Mouse (Mus musculus): ENCODE data around the gene Fndc9. TPM values are rescaled to one million over a fixed set of nuclear protein-coding genes. Genes with fewer than 3 reads are reported as not detected.

The Fndc9 gene
- polyA plus RNA-seq, 1 experiment from 2014 or later: 1.9 TPM

GRCm38 (mm10) chr11:46223575-46223974 lies 11.8 kb upstream of the Fndc9 start:
- Histone ChIP-seq H3K36me3 (ENCODE audit: control insufficient read depth, insufficient read depth, low read length) (peaks cover 20% of the 10 kb centered on the region; the same call in 1 of the 2 replicates), H3K27me3 (ENCODE audit: control insufficient read depth, insufficient read depth, low read length) (no peaks in the 10 kb centered on the region), H3K4me2 (ENCODE audit: low read depth, low read length) (no peak overlapping the region), H3K27ac (ENCODE audit: low read depth, low read length) (no peak overlapping the region), H3K4me1 (ENCODE audit: control insufficient read depth, insufficient read depth, low read length) (peaks cover 10% of the 10 kb centered on the region), H3K4me3 (ENCODE audit: low read depth, low read length) (no peak overlapping the region), H3K9ac (replicated peaks; ENCODE audit: low read depth, low read length) (no peak overlapping the region), H3K9me3 (ENCODE audit: control insufficient read depth, low read length) (no peaks in the 10 kb centered on the region)
- 88% methylated on average over 2 of the region's 2 CpGs for whole genome bisulfite sequencing
- ATAC-seq (ENCODE audit: low read depth): no peak

DNA sequence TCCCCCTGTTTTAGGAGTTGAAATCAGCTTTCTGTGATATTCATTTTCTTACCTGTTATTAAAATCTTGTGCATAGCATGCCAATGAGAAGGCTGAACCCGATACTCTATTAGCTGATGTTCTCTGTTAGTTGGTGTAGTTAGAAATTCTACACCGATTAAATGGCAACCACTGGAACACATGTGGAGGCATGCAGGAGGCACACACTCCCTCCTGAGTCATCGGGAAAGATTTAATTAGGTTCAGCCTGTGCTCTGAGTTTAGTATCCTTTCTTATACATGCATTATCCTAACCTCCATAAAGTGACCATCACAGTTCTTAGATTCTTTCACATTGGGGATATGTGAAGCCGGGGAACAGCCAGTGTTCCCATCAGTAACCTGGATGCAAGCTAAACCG lies 10.0 kb upstream of the Fndc9 start:
- WGBS: 91% methylated on average over 5 of the region's 5 CpGs
- Histone ChIP-seq H3K4me3 (ENCODE audit: low read depth, low read length) (no peak overlapping the region), H3K4me1 (ENCODE audit: control insufficient read depth, insufficient read depth, low read length) (no peaks in the 10 kb centered on the region), H3K27ac (ENCODE audit: low read depth, low read length) (no peak overlapping the region), H3K27me3 (ENCODE audit: control insufficient read depth, insufficient read depth, low read length) (no peaks in the 10 kb centered on the region), H3K4me2 (ENCODE audit: low read depth, low read length) (no peak overlapping the region), H3K9ac (replicated peaks; ENCODE audit: low read depth, low read length) (no peak overlapping the region), H3K9me3 (ENCODE audit: control insufficient read depth, low read length) (no peaks in the 10 kb centered on the region), H3K36me3 (ENCODE audit: control insufficient read depth, insufficient read depth, low read length) (peaks cover 20% of the 10 kb centered on the region; the same call in 1 of the 2 replicates)
- no peak for ATAC-seq (ENCODE audit: low read depth)

DNA sequence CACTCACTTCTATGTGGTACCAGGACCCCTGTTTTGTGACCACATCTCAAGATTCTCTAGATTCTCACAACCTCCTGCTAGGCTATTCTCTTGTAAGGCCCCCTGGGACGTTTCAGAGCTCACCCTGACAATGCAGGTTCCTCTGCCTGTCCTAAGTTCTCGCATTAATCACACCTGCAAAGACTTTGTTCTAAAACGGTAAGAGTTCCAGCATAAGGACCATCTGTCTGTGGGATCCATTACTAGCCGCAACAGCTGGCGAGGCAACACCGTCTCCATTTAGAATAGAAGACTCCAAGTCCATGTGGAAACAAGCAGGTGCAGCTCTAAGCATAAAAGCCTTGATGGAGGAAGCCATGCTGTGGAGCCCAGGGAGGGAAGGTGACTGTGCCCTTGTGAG lies 5.1 kb upstream of the Fndc9 start:
- Histone ChIP-seq H3K4me1 (ENCODE audit: control insufficient read depth, insufficient read depth, low read length) (no peaks in the 10 kb centered on the region), H3K4me2 (ENCODE audit: low read depth, low read length) (no peak overlapping the region), H3K9me3 (ENCODE audit: control insufficient read depth, low read length) (no peaks in the 10 kb centered on the region), H3K27me3 (ENCODE audit: control insufficient read depth, insufficient read depth, low read length) (no peaks in the 10 kb centered on the region), H3K36me3 (ENCODE audit: control insufficient read depth, insufficient read depth, low read length) (peaks cover 11% of the 10 kb centered on the region; the same call in 1 of the 2 replicates), H3K9ac (replicated peaks; ENCODE audit: low read depth, low read length) (no peak overlapping the region), H3K4me3 (ENCODE audit: low read depth, low read length) (no peak overlapping the region), H3K27ac (ENCODE audit: low read depth, low read length) (no peak overlapping the region)
- no peak for ATAC-seq (ENCODE audit: low read depth)
- 71% methylated on average over 6 of the region's 6 CpGs for WGBS

- Histone ChIP-seq H3K4me2 (ENCODE audit: low read depth, low read length) (no peak overlapping the region), H3K36me3 (ENCODE audit: control insufficient read depth, insufficient read depth, low read length) (peaks cover 18% of the 10 kb centered on the region; the same call in 1 of the 2 replicates), H3K9ac (replicated peaks; ENCODE audit: low read depth, low read length) (no peak overlapping the region), H3K4me3 (ENCODE audit: low read depth, low read length) (no peak overlapping the region), H3K9me3 (ENCODE audit: control insufficient read depth, low read length) (no peaks in the 10 kb centered on the region), H3K27ac (ENCODE audit: low read depth, low read length) (no peak overlapping the region), H3K4me1 (ENCODE audit: control insufficient read depth, insufficient read depth, low read length) (no peaks in the 10 kb centered on the region), H3K27me3 (ENCODE audit: control insufficient read depth, insufficient read depth, low read length) (no peaks in the 10 kb centered on the region)
- 84% methylated on average over 4 of the region's 4 CpGs for WGBS
- ATAC-seq (ENCODE audit: low read depth): no peak
Measured at GRCm38 (mm10) chr11:46232803-46233202, 2.5 kb upstream of the Fndc9 start.

DNA sequence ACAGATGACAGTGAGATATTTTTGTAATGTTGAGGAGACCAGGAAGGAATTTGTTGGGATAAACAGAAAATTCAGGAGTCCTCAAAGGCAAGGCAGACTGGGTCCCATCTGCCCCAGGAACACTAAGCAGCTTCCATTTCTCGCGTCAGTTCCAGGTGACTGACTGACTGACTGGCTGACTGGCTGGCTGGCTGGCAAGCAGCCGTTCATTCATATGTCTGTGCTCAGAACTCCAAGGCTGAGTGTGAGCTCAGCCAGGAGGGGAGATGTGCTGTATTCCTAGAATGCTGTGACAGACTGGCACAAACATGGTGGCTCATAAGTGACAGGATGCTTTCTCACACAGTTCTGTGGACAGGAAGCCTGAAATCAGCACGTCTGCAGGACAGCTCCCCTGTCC lies 1.4 kb upstream of the Fndc9 start:
- no peaks in the 10 kb centered on the region for H3K4me1 ChIP-seq (ENCODE audit: control insufficient read depth, insufficient read depth, low read length)
- H3K9me3 ChIP-seq (ENCODE audit: control insufficient read depth, low read length): no peaks in the 10 kb centered on the region
- H3K27ac ChIP-seq (ENCODE audit: low read depth, low read length): no peak overlapping the region
- H3K4me3 ChIP-seq (ENCODE audit: low read depth, low read length): no peak overlapping the region
- no peak overlapping the region for H3K9ac ChIP-seq (replicated peaks; ENCODE audit: low read depth, low read length)
- ATAC-seq (ENCODE audit: low read depth): no peak
- WGBS: 71% methylated on average over 4 of the region's 4 CpGs
- no peaks in the 10 kb centered on the region for H3K27me3 ChIP-seq (ENCODE audit: control insufficient read depth, insufficient read depth, low read length)
- peaks cover 22% of the 10 kb centered on the region for H3K36me3 ChIP-seq (ENCODE audit: control insufficient read depth, insufficient read depth, low read length)
- no peak overlapping the region for H3K4me2 ChIP-seq (ENCODE audit: low read depth, low read length)

GRCm38 (mm10) chr11:46236976-46237375 lies 1.6 kb downstream of the Fndc9 start:
- Histone ChIP-seq H3K4me3 (ENCODE audit: low read depth, low read length) (no peak overlapping the region), H3K4me1 (ENCODE audit: control insufficient read depth, insufficient read depth, low read length) (no peaks in the 10 kb centered on the region), H3K4me2 (ENCODE audit: low read depth, low read length) (no peak overlapping the region), H3K27ac (ENCODE audit: low read depth, low read length) (no peak overlapping the region), H3K27me3 (ENCODE audit: control insufficient read depth, insufficient read depth, low read length) (no peaks in the 10 kb centered on the region), H3K9me3 (ENCODE audit: control insufficient read depth, low read length) (no peaks in the 10 kb centered on the region), H3K36me3 (ENCODE audit: control insufficient read depth, insufficient read depth, low read length) (peaks cover 33% of the 10 kb centered on the region), H3K9ac (replicated peaks; ENCODE audit: low read depth, low read length) (no peak overlapping the region)
- 50% methylated on average over 4 of the region's 4 CpGs for WGBS
- no peak for ATAC-seq (ENCODE audit: low read depth)

GRCm38 (mm10) chr11:46241150-46241673 lies 5.9 kb downstream of the Fndc9 start:
- Histone ChIP-seq H3K9ac (replicated peaks; ENCODE audit: low read depth, low read length) (no peak overlapping the region), H3K27ac (ENCODE audit: low read depth, low read length) (no peak overlapping the region), H3K27me3 (ENCODE audit: control insufficient read depth, insufficient read depth, low read length) (no peaks in the 10 kb centered on the region), H3K4me2 (ENCODE audit: low read depth, low read length) (no peak overlapping the region), H3K4me1 (ENCODE audit: control insufficient read depth, insufficient read depth, low read length) (no peaks in the 10 kb centered on the region), H3K36me3 (ENCODE audit: control insufficient read depth, insufficient read depth, low read length) (peaks cover 45% of the 10 kb centered on the region), H3K4me3 (ENCODE audit: low read depth, low read length) (no peak overlapping the region), H3K9me3 (ENCODE audit: control insufficient read depth, low read length) (no peaks in the 10 kb centered on the region)
- no peak for ATAC-seq (ENCODE audit: low read depth)
- WGBS: 97% methylated on average over 7 of the region's 7 CpGs

DNA sequence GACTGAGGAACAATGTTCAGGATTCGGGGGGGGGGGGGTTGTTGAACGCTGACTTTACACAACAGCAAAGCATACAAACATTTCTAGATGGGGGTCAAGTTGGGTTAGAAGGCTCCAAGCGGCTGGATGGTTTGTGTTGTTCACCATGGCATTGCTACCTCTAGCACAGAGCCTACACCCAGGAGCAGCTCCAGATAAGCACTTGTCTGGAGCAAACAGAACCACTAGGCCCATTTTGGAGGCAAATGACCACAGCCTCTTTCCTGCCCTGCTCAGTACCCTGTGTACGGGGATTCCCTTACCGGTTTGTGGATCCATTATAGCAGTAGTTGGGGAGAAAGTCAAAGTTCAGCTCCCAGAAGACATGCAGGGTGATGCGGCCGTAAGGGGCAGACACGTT lies 6.7 kb downstream of the Fndc9 start:
- Histone ChIP-seq H3K27me3 (ENCODE audit: control insufficient read depth, insufficient read depth, low read length) (no peaks in the 10 kb centered on the region), H3K4me3 (ENCODE audit: low read depth, low read length) (no peak overlapping the region), H3K4me1 (ENCODE audit: control insufficient read depth, insufficient read depth, low read length) (no peaks in the 10 kb centered on the region), H3K9me3 (ENCODE audit: control insufficient read depth, low read length) (no peaks in the 10 kb centered on the region), H3K27ac (ENCODE audit: low read depth, low read length) (no peak overlapping the region), H3K4me2 (ENCODE audit: low read depth, low read length) (no peak overlapping the region), H3K9ac (replicated peaks; ENCODE audit: low read depth, low read length) (no peak overlapping the region), H3K36me3 (ENCODE audit: control insufficient read depth, insufficient read depth, low read length) (peaks cover 52% of the 10 kb centered on the region)
- no peak for ATAC-seq (ENCODE audit: low read depth)
- 97% methylated on average over 8 of the region's 8 CpGs for WGBS

- Histone ChIP-seq H3K9ac (replicated peaks; ENCODE audit: low read depth, low read length) (no peak overlapping the region), H3K27ac (ENCODE audit: low read depth, low read length) (no peak overlapping the region), H3K27me3 (ENCODE audit: control insufficient read depth, insufficient read depth, low read length) (no peaks in the 10 kb centered on the region), H3K36me3 (ENCODE audit: control insufficient read depth, insufficient read depth, low read length) (peaks cover 58% of the 10 kb centered on the region), H3K4me3 (ENCODE audit: low read depth, low read length) (no peak overlapping the region), H3K4me1 (ENCODE audit: control insufficient read depth, insufficient read depth, low read length) (no peaks in the 10 kb centered on the region), H3K4me2 (ENCODE audit: low read depth, low read length) (no peak overlapping the region), H3K9me3 (ENCODE audit: control insufficient read depth, low read length) (no peaks in the 10 kb centered on the region)
- WGBS: 87% methylated on average over 23 of the region's 23 CpGs
- no peak for ATAC-seq (ENCODE audit: low read depth)
Measured at GRCm38 (mm10) chr11:46244731-46245604, 9.6 kb downstream of the Fndc9 start.

Measured in neural tube, embryonic 14.5 days (tissue).